Mouse (Mus musculus): ENCODE data around the gene Unc45b. TPM values are rescaled to one million over a fixed set of nuclear protein-coding genes. Genes with fewer than 3 reads are reported as not detected.

Gene Unc45b
- not detected in 2 replicates for polyA plus RNA-seq (2012; ENCODE audit: insufficient read depth, insufficient read length, low replicate concordance, missing spikeins)

- Histone ChIP-seq H3K4me3 (ENCODE audit: insufficient read depth, low read depth, low read length) (no peak within 1 kb of the TSS), H3K4me1 (ENCODE audit: control insufficient read depth, insufficient read depth, low read length) (peaks cover 5% of the 10 kb centered on the region), H3K27ac (ENCODE audit: insufficient read depth, low read depth, low read length) (no peak within 1 kb of the TSS)
- TF ChIP-seq POLR2A (IDR thresholded peaks at IDR 0.05; ENCODE audit: insufficient read depth, low read depth, low read length) (no peak), CTCF (IDR thresholded peaks at IDR 0.05; ENCODE audit: insufficient read depth, low read depth, low read length) (no peak)
- WGBS: 85% methylated on average over 4 of the region's 4 CpGs
Observed at GRCm38 (mm10) chr11:82910250-82910649, at the start of gene Unc45b. Unc45b (plus strand) TSS chr11:82910550.

- Histone ChIP-seq H3K4me1 (ENCODE audit: control insufficient read depth, insufficient read depth, low read length) (no peaks in the 10 kb centered on the region), H3K27ac (ENCODE audit: insufficient read depth, low read depth, low read length) (no peak overlapping the region), H3K4me3 (ENCODE audit: insufficient read depth, low read depth, low read length) (no peak overlapping the region)
- 90% methylated on average over 6 of the region's 6 CpGs for WGBS
- TF ChIP-seq CTCF (IDR thresholded peaks at IDR 0.05; ENCODE audit: insufficient read depth, low read depth, low read length) (no peak), POLR2A (IDR thresholded peaks at IDR 0.05; ENCODE audit: insufficient read depth, low read depth, low read length) (no peak)
Observed at GRCm38 (mm10) chr11:82860759-82861158, 49.6 kb upstream of the Unc45b start.

GRCm38 (mm10) chr11:82861558-82861957 lies 48.8 kb upstream of the Unc45b start:
- 66% methylated on average over 8 of the region's 8 CpGs for WGBS
- TF ChIP-seq POLR2A (IDR thresholded peaks at IDR 0.05; ENCODE audit: insufficient read depth, low read depth, low read length): no peak
- TF ChIP-seq CTCF (IDR thresholded peaks at IDR 0.05; ENCODE audit: insufficient read depth, low read depth, low read length): no peak
- Histone ChIP-seq H3K27ac (ENCODE audit: insufficient read depth, low read depth, low read length) (no peak overlapping the region), H3K4me3 (ENCODE audit: insufficient read depth, low read depth, low read length) (no peak overlapping the region), H3K4me1 (ENCODE audit: control insufficient read depth, insufficient read depth, low read length) (no peaks in the 10 kb centered on the region)

- no peak overlapping the region for H3K27ac ChIP-seq (ENCODE audit: insufficient read depth, low read depth, low read length)
- H3K4me3 ChIP-seq (ENCODE audit: insufficient read depth, low read depth, low read length): no peak overlapping the region
- TF ChIP-seq CTCF (IDR thresholded peaks at IDR 0.05; ENCODE audit: insufficient read depth, low read depth, low read length): no peak
- no peak for TF ChIP-seq POLR2A (IDR thresholded peaks at IDR 0.05; ENCODE audit: insufficient read depth, low read depth, low read length)
- 77% methylated on average over 9 of the region's 9 CpGs for WGBS
- no peaks in the 10 kb centered on the region for H3K4me1 ChIP-seq (ENCODE audit: control insufficient read depth, insufficient read depth, low read length)
Observed at GRCm38 (mm10) chr11:82862638-82863037, 47.7 kb upstream of the Unc45b start.

- no peak overlapping the region for H3K27ac ChIP-seq (ENCODE audit: insufficient read depth, low read depth, low read length)
- TF ChIP-seq POLR2A (IDR thresholded peaks at IDR 0.05; ENCODE audit: insufficient read depth, low read depth, low read length) (no peak), CTCF (IDR thresholded peaks at IDR 0.05; ENCODE audit: insufficient read depth, low read depth, low read length) (no peak)
- WGBS: 51% methylated on average over 2 of the region's 2 CpGs
- H3K4me1 ChIP-seq (ENCODE audit: control insufficient read depth, insufficient read depth, low read length): no peaks in the 10 kb centered on the region
- no peak overlapping the region for H3K4me3 ChIP-seq (ENCODE audit: insufficient read depth, low read depth, low read length)
Observed at GRCm38 (mm10) chr11:82863059-82863458, 47.3 kb upstream of the Unc45b start.

GRCm38 (mm10) chr11:82863488-82863931 lies 46.8 kb upstream of the Unc45b start:
- 69% methylated on average over 4 of the region's 4 CpGs for WGBS
- Histone ChIP-seq H3K27ac (ENCODE audit: insufficient read depth, low read depth, low read length) (no peak overlapping the region), H3K4me1 (ENCODE audit: control insufficient read depth, insufficient read depth, low read length) (no peaks in the 10 kb centered on the region), H3K4me3 (ENCODE audit: insufficient read depth, low read depth, low read length) (no peak overlapping the region)
- TF ChIP-seq CTCF (IDR thresholded peaks at IDR 0.05; ENCODE audit: insufficient read depth, low read depth, low read length) (no peak), POLR2A (IDR thresholded peaks at IDR 0.05; ENCODE audit: insufficient read depth, low read depth, low read length) (no peak)

GRCm38 (mm10) chr11:82865957-82866356 lies 44.4 kb upstream of the Unc45b start:
- Histone ChIP-seq H3K27ac (ENCODE audit: insufficient read depth, low read depth, low read length) (no peak overlapping the region), H3K4me3 (ENCODE audit: insufficient read depth, low read depth, low read length) (no peak overlapping the region), H3K4me1 (ENCODE audit: control insufficient read depth, insufficient read depth, low read length) (peaks cover 7% of the 10 kb centered on the region)
- WGBS: 89% methylated on average over 10 of the region's 10 CpGs
- TF ChIP-seq POLR2A (IDR thresholded peaks at IDR 0.05; ENCODE audit: insufficient read depth, low read depth, low read length) (no peak), CTCF (IDR thresholded peaks at IDR 0.05; ENCODE audit: insufficient read depth, low read depth, low read length) (no peak)

- 44% methylated on average over 7 of the region's 7 CpGs for WGBS
Observed at GRCm38 (mm10) chr11:82866850-82867564, 43.3 kb upstream of the Unc45b start.

GRCm38 (mm10) chr11:82867956-82868355 lies 42.4 kb upstream of the Unc45b start:
- H3K27ac ChIP-seq (ENCODE audit: insufficient read depth, low read depth, low read length): no peak overlapping the region
- H3K4me1 ChIP-seq (ENCODE audit: control insufficient read depth, insufficient read depth, low read length): peaks cover 7% of the 10 kb centered on the region
- WGBS: 70% methylated on average over 5 of the region's 5 CpGs
- H3K4me3 ChIP-seq (ENCODE audit: insufficient read depth, low read depth, low read length): no peak overlapping the region
- TF ChIP-seq POLR2A (IDR thresholded peaks at IDR 0.05; ENCODE audit: insufficient read depth, low read depth, low read length) (no peak), CTCF (IDR thresholded peaks at IDR 0.05; ENCODE audit: insufficient read depth, low read depth, low read length) (no peak)

More at GRCm38 (mm10) chr11:82866850-82867564, 43.3 kb upstream of the Unc45b start:
- no peak for TF ChIP-seq CTCF (IDR thresholded peaks at IDR 0.05; ENCODE audit: insufficient read depth, low read depth, low read length)
- TF ChIP-seq POLR2A (IDR thresholded peaks at IDR 0.05; ENCODE audit: insufficient read depth, low read depth, low read length): no peak
- Histone ChIP-seq H3K4me3 (ENCODE audit: insufficient read depth, low read depth, low read length) (no peak overlapping the region), H3K27ac (ENCODE audit: insufficient read depth, low read depth, low read length) (no peak overlapping the region), H3K4me1 (ENCODE audit: control insufficient read depth, insufficient read depth, low read length) (peaks cover 7% of the 10 kb centered on the region)
